11 mouse cellular contexts compared by ENCODE assay signal in genomic region chr12:89377051-89377643, GRCm38 (mm10).
A peak's percentile ranks its signal among the peaks of the same experiment; 100 is the strongest.
DNase-seq lines count a peak whose midpoint lies in the region; ATAC-seq lines count a peak whose summit lies in the region.
"Had no signal": no experiment of that assay in that cellular context is flagged by ENCODE, and none has a peak within 500 bp of the region (broad histone marks: within the 10 kb centered on the region; RNA-seq: fewer than 3 reads in every experiment).

No protein-coding gene starts in this region.

- H3K9ac ChIP-seq in hindbrain, embryonic 15.5 days, result no peak overlapping the region

- no peak overlapping the region for H3K4me2 ChIP-seq in hindbrain, embryonic 15.5 days

- H3K4me1 ChIP-seq in hindbrain, embryonic 15.5 days (replicated peaks), result peaks cover 7% of the 10 kb centered on the region; the same call in 1 of the 2 replicates

- 41% methylated on average over 5 of the region's 5 CpGs for WGBS in hindbrain, embryonic 15.5 days

- H3K36me3 ChIP-seq in hindbrain, embryonic 15.5 days, result no peaks in the 10 kb centered on the region

- peak overlapping the region; percentile 45; the same call in 1 of the 2 replicates for H3K27ac ChIP-seq in hindbrain, embryonic 15.5 days (replicated peaks)
- H3K27ac ChIP-seq: kidney, postnatal 0 days had no signal

- peak; percentile 71 for ATAC-seq in hindbrain, embryonic 15.5 days (ENCODE audit: low FRiP score, low read depth)

- peak; percentile 59 for DNase-seq in left cerebral cortex, adult 11 months (ENCODE audit: low spot score)
- DNase-seq in left cerebral cortex, postnatal 4 days, result no peak
- DNase-seq in left cerebral cortex, postnatal 36 days (ENCODE audit: low spot score in 2 of 2), result peak; percentile 77 to 78
- peak; percentile 42 for DNase-seq in right cerebral cortex, postnatal 4 days
- no peak for DNase-seq in gastrocnemius, postnatal 25 days
- DNase-seq in spleen, adult 12 weeks (ENCODE audit: low spot score), result no peak
- no peak for DNase-seq in thymus, postnatal 36 days
- DNase-seq: lung, adult 2 months had no signal

- H3K9me3 ChIP-seq in hindbrain, embryonic 15.5 days, result no peaks in the 10 kb centered on the region

- H3K27me3 ChIP-seq in hindbrain, embryonic 15.5 days, result no peaks in the 10 kb centered on the region

- intact Hi-C loops in left cerebral cortex, postnatal 4 days (cut with DNase I), result loop anchor here (10.0 kb wide), 1 partner anchor 242 kb away; no protein-coding TSS in a partner anchor
- intact Hi-C loops in left cerebral cortex, postnatal 36 days (cut with DNase I), result loop anchor here (2.0 kb wide), 2 partner anchors 20 to 52 kb away; no protein-coding TSS in a partner anchor

- no peak overlapping the region for H3K4me3 ChIP-seq in hindbrain, embryonic 15.5 days
- H3K4me3 ChIP-seq: myocyte had no signal

Comparison
In these comparisons a context has a peak if more than half of its experiments do, and no peak if none do; other contexts are left out.
1. DNase-seq: peak in left cerebral cortex, adult 11 months (single experiment), left cerebral cortex, postnatal 36 days (2 of 2) and right cerebral cortex, postnatal 4 days (single experiment); none in left cerebral cortex, postnatal 4 days (single experiment), gastrocnemius, postnatal 25 days (single experiment), spleen, adult 12 weeks (single experiment) and thymus, postnatal 36 days (0 of 2).